Mouse (Mus musculus) embryo, embryonic 10 days (tissue): ENCODE measurements at regions not wholly inside any gene's neighbourhood (a gene's known extent, or its start where the extent isn't known, plus 50 kb on each side); places are given as distances from the start of the nearest gene placed in this dataset.

Experiments
- DNase-seq: peaks from one replicate; pipeline ENCODE4 v3.0.0-alpha.2; 2015; ENCODE audit warnings: low spot score

GRCm38 (mm10) chr9:95331275-95331674 is 75.2 kb downstream of the Chst2 start:
- no peak for DNase-seq

GRCm38 (mm10) chr9:95330097-95330496 is 76.4 kb downstream of the Chst2 start:
- no peak for DNase-seq

- no peak for DNase-seq
These were observed 77.5 kb downstream of the Chst2 start for GRCm38 (mm10) chr9:95329053-95329430.

- DNase-seq: no peak
These were observed 78.1 kb downstream of the Chst2 start for GRCm38 (mm10) chr9:95328261-95329052.

- DNase-seq: no peak
These were observed 78.8 kb downstream of the Chst2 start for GRCm38 (mm10) chr9:95327771-95328170.

GRCm38 (mm10) chr9:95323622-95324021 is 82.9 kb downstream of the Chst2 start:
- DNase-seq: peak; percentile 20

GRCm38 (mm10) chr9:95322893-95323292 is 83.6 kb downstream of the Chst2 start:
- no peak for DNase-seq

- no peak for DNase-seq
These were observed 84.5 kb downstream of the Chst2 start for GRCm38 (mm10) chr9:95322031-95322430.

- no peak for DNase-seq
These were observed 87.6 kb downstream of the Chst2 start for GRCm38 (mm10) chr9:95318926-95319325.

- DNase-seq: no peak
These were observed 89.8 kb downstream of the Chst2 start for GRCm38 (mm10) chr9:95316726-95317125.

- DNase-seq: no peak
These were observed 91.4 kb downstream of the Chst2 start for GRCm38 (mm10) chr9:95315080-95315479.

- no peak for DNase-seq
These were observed 94.9 kb downstream of the Chst2 start for GRCm38 (mm10) chr9:95311671-95312070.

GRCm38 (mm10) chr9:95289008-95289407 is 117.5 kb downstream of the Chst2 start:
- no peak for DNase-seq

- DNase-seq: no peak
These were observed 123.5 kb downstream of the Chst2 start for GRCm38 (mm10) chr9:95282996-95283395.

- DNase-seq: no peak
These were observed 124.0 kb downstream of the Chst2 start for GRCm38 (mm10) chr9:95282502-95282901.
